Mouse (Mus musculus): ENCODE data around the gene Myo16.

Gene Myo16

DNA sequence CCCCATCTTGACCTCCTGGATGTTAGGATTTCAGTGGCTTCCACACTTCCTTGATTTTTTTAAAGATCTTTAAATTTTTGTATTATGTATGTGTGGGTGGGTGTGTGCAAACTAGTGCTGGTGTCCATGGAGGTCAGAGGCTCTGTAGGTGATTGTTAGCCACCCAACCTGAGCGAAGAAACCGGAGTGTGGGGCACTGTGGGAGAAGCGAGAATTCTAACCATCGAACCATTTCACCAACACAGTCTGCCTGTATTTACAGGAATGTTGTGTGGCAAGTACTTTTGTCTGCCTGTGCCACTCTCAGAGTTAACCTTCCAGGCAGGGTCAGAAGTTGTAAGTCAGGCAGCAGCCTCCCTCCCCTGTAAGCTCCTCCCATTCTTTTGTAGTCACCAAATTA is 22.3 kb downstream of the Myo16 start:
- no peak for DNase-seq (ENCODE audit: low spot score in 2 of 2)

DNA sequence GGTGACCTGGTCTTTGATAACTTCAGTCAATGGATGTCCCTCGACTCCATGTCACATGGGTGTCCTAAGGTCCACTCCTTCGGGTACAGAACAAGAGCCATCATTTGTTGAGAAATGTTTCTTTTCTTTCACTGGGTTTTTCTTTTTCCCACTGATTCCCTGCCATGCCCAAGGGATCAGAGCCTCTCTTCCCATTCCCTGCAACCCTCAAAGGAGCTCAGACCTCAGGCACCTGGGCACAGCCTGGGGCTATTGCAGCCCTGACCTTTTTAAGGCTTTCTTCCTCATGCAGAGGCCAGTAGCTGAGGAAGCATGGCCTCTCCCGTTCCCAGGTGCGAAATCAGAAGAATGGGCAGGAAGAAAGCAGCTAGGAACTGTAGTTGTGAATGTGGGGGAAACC is 23.4 kb downstream of the Myo16 start:
- DNase-seq (ENCODE audit: low spot score in 2 of 2): no peak

DNA sequence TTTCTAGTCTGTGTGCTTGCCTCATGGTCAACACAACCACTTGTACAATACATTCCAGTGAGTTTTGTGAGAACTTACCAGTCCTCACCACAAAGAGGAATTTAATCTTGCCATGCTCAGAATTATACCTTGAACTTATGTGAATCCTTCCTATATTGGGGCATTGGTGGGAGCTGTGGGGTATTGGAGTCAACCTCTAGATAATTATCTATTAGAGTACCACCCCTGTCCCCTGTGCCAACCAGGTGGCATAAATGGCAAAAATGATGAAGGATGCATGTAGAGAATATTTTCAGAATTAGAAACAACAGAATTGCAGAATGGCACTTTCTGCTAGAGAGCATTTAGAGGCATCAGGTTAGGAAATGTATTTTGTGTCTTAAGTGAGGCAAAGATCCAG is 25.3 kb downstream of the Myo16 start:
- DNase-seq (ENCODE audit: low spot score in 2 of 2): no peak

DNA sequence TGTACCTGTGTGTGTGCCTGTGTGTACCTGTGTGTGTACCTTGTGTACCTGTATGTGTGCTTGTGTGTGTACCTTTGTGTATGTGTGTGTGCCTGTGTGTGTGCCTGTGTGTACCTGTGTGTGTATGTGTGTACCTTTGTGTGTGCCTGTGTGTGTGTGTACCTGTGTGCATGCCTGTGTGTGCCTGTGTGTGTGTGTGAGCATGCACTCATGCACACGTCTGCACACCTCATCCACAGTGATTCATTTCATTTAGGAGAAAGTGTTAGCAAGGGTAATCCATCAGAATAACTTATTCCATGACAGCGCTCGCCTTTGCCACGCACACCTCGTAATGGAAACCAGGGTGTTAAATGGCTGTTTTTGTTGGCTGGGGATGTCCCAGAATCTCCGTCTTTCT is 36.9 kb downstream of the Myo16 start:
- no peak for DNase-seq (ENCODE audit: low spot score in 2 of 2)

DNA sequence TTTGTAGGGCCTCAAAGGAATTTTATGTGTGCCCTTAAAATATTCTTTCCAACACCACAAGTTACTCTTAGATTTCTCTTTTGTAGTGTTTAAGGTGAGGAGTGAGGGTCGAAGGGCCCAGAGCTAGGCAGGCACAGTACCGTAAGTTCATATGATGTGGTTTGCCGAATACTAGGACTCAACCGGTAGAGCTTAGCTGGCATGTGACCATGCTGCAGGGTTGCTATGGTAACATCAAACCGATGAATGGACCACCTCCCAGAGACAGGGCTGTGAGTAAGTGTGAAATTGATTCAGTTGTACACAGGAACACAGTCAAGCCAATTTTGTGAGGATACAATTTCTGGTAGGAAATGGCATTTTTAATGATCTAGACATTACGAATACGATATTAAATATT is 44.5 kb downstream of the Myo16 start:
- DNase-seq (ENCODE audit: low spot score in 2 of 2): no peak

DNA sequence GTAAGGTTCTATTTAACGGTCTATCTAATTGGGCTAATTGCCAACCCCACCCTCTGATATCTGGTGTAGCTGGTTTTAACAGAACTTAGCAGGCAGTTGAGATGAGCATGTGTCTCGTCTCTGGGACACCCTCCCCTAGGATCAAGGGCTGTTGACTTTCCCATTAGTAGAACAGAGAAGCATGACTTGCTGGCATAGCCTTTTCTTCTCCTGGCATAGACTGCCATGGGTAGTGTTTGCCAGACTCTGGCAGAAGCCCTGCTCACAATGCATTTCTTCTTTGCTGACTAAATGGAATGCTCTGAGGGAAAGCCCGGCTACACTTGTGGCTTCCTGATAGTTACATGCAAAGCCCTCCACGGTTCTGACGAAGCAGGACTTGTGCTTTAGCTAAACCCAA is 45.6 kb downstream of the Myo16 start:
- no peak for DNase-seq (ENCODE audit: low spot score in 2 of 2)

DNA sequence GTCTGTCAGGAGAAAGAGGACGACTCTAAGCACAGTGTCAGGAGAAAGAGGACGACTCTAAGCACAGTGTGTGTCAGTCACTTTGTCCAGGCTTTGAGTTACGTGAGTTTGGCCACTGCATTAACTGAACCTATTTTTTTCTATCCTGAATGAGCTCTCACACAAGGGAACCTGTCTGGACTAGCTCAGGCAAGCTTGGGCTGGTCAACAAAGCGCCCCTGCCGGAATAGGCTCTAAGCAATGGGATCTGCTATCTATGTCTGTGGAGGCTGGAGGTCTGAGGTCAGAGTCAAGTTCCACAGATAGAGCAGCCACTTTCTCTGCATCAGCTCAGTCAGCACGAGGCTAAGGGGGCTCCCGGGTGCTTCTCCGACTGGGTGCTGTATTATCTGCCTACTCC is 46.3 kb downstream of the Myo16 start:
- DNase-seq (ENCODE audit: low spot score in 2 of 2): no peak

DNA sequence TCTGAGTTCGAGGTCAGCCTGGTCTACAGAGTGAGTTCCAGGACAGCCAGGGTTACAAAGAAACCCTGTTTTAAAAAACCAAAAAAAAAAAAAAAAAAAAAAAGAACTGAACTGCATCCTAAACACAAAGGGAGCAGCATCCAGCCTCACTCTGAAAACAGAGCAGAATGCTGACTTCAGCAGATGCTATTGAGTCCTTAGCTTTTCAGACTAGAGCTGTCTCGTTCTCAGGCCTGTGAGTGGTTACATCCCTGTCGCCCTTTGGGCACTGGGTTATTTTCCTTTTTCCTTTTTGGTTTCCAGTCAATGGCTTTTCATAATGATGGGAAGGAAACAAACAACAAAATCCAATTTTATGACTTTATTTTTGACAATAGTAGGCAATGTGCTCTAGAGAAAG is 61.3 kb downstream of the Myo16 start:
- DNase-seq (ENCODE audit: low spot score in 2 of 2): no peak

DNA sequence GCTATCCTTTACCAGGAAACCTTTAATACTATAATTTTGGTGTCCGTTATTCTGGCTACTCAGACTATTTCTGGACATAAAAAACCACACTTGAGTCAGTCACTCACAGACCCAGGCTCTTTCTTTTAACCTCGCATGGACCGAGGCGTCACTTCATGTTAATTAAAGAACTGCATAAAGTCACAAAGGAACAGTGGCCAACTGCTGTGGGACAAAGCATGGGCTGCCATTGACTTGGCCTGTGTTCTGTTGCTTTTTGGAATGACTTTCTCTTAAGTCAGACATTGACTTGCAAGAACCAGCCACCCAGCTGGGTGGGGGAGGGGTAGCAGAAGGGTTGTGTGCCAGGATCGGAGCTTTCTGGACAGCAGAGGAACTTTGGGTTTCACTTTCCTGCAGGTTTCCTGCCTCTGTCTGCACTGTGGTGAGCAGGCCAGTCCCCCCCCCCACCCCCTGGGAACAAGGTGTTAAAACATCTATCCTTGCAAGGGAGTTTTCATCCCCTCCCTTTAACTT is 66.1 kb downstream of the Myo16 start:
- DNase-seq (ENCODE audit: low spot score in 2 of 2): no peak

DNA sequence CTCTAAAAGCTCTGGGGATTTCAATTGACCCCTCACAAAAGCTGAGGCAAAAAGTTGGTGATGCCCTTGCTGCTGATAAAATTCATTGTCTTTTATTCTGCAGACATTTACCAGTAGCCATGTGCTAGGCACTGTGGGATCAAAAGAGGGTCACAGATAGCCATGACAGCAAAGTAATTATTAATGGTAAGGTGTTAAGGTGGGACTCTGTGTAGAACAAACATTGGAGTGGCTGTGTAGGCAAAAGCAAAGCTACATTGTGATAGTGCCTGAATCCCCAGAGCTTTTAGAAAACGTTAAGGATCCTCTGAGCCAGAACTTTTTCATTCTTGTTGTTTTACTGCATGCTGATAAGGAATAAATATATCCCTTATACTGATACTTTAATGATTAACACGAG is 69.1 kb downstream of the Myo16 start:
- DNase-seq (ENCODE audit: low spot score in 2 of 2): no peak

DNA sequence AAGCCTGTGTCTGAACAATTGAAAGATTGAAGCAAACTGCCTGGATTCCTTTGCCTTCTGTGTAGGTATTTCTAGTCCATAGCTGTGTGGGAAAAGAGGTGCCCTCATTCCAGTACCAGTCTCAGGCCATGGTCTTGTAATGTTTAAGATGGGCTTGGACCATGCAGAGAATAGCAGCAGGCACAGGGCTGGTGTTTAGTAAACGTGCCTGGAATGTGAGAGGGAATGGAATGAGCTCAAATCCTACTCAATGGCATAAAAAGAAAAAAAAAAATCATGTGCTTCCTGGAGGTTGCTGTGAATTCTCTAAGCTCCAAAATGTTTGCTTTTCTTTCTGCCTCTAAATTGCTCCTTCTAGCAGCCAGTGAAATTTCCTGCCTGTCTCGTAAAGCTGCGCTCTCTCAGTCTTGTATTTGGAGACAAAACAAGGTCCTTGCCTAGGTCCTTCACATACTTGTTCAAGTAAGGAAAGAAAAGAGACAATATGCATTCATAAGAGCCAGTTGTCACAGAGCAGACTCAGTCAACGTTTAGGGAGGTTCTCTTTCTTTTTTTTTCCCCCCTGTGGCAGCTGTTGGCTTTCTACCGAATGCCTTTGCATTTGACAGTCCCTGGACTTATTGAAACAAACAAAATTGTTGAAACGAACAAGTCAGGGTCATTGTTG is 70.0 kb downstream of the Myo16 start:
- no peak for DNase-seq (ENCODE audit: low spot score in 2 of 2)

DNA sequence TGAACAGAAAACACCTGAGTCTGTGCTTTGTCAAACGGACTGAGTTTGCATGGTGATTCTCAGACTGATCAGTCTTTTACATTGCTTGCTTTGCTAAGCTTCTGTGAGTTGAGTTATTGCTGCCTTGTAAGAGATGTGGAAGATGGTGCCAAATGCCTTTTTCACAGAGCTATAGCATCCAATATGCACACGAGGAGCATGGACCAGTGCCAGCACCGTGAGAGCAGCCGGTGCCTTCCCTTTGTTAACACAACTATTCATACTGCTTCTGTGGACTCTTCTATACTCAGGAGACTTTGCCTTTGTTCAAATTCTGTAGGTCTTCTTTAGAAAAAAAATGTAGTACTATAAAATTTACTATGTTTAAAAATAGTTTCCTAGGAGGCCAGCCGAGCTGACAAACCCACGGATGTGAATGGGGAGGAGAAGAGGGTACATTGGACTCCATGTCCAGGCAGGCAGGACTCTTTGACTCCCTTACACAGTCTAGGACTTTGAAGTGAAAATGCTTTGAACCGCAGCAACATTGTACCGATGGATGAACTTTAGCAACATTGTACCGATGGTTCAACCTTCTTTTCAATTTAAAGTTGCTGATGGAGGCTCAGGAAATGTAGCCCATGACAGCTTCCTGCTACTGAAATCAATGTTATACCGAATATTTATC is 70.7 kb downstream of the Myo16 start:
- no peak for DNase-seq (ENCODE audit: low spot score in 2 of 2)

DNA sequence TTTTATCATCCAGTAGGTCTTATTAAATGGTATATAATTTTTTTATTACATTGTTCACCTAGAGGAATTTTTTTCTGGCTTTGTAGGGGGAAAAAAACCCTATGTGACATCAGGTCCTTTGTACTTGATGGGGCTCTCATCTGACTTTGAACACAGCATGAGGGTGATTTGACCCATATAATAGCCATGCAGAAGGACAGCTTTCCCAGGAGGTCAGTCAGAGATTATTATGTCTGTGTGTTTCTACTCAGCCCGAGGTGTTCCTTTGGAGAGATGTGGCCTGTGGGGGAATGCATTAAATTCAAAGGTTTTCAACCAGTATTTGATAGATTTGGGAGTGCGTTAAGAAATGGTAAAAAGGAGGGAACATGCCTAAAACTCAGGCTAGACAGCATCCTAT is 71.3 kb downstream of the Myo16 start:
- no peak for DNase-seq (ENCODE audit: low spot score in 2 of 2)

DNA sequence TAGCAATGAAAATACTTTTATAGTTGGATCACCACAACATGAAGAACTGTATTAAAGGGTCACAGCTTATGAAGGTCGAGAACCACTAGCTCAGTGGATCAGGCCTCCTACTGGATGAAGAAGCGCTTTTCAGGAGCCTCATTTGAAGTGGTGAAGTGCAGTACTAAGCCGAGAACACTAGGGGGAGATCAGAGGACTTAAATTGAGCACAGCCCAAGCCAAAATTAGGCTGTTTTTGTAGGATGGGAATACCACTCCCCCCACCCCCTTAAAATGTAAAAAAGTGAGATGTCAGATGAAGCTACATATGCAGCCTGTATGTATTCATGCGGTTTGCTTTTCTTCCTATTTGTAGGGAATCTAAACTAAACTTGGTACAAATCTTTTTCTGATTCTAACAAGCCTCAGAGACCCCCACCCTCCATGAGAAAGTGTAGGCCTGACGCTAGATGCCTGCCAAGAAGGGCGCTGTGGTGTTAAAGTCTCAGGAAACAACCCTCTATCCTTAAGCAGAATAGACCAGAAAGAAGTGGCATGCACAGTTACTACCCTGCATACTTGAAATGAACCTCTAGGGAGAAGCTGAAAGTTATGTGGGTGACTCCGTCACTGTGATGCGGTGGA is 77.1 kb downstream of the Myo16 start:
- DNase-seq (ENCODE audit: low spot score in 2 of 2): peak in 1 of 2 experiments; percentile 1

DNA sequence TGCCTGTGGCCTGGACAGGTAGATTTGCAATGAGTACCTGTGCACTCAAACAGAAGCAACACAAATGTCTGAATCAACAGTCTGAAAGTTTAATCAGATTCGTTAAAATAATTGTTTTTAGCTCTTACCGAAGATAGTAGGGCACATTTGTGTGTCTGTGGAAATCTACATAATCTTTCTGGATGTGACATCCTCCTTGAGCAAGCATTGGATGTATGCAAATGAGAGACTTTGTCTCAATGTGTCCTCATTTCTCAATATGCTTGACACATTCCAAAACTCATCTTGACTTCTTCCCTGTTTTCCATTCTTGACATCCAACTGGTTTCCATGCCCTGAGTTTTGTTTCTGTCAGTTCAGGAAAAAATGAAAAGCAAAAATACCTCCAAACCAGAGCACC is 80.8 kb downstream of the Myo16 start:
- DNase-seq (ENCODE audit: low spot score in 2 of 2): no peak

DNA sequence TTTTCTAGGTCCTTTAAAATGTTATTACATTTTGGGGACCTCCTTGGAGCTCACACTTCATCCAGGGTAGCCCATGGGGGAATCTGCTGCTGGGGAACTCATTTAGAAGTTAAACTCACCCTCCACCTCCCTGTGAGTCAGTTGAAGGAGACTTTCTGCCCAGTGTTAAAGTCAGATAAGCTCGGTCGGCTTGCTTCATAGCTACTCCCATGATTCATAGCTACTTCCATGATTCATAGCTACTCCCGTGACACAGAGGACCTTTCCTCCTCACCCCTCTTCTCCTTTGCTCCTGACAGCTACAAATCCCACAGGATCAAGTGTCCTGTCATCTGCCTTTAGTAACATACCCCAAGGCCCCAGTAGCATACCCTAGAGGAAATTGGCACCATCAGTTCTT is 89.6 kb downstream of the Myo16 start:
- DNase-seq (ENCODE audit: low spot score in 2 of 2): no peak

DNA sequence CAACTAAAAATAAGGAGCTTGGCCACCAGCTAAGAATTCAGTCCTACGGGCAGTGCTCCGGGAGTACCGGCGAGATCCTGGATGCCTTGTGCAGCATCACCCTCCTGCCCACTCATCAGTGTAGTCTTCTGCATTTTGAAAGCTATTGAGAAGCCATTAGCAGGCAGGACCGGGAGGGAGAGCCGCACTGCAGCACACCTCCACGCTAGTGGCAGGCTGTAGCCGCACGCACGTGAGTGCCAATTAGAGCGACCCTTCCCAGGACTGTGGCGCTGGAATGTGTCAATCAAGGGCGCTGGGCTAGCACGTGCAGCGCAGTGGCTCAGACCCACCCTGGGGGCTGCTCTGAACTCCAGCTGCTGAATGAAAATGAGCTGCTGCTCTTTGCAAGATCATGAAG is 95.4 kb downstream of the Myo16 start:
- no peak for DNase-seq (ENCODE audit: low spot score in 2 of 2)

DNA sequence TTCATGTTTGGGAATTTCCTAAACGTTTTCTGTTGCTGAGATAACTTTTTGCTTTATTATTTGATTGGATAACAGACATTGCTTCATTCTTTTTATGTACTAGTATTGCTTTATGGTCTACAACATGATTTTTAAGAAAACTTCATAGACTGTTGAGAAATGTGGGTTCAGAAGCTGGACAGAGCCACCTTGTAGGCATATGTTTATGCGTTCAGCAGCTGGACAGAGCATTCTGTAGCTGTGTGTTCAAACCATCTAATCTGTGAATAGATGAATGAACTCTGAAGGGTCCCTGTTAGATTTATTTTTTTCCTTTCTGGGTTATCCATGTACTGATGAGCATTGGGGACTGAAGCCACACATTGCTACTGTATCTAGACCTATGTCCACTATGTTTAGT is 102.0 kb downstream of the Myo16 start:
- no peak for DNase-seq (ENCODE audit: low spot score in 2 of 2)

DNA sequence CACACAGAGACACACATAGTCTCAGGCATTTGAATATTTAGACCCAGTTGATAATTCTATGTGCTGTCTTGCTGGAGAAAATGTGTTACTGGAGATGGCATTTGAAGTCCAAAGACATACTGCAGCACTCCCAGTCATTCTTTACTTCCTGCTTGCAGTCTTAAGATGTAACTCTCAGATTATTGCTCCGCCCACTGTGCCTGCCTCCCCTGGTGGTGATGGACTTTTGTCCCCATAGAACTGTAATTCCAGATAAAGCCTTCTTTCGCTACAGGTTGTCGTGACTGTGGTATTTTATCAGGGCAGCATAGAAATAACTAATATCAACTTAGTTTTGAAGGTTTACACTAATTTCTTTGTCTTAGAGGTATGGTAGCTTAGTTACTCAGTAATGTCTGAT is 102.9 kb downstream of the Myo16 start:
- no peak for DNase-seq (ENCODE audit: low spot score in 2 of 2)

DNA sequence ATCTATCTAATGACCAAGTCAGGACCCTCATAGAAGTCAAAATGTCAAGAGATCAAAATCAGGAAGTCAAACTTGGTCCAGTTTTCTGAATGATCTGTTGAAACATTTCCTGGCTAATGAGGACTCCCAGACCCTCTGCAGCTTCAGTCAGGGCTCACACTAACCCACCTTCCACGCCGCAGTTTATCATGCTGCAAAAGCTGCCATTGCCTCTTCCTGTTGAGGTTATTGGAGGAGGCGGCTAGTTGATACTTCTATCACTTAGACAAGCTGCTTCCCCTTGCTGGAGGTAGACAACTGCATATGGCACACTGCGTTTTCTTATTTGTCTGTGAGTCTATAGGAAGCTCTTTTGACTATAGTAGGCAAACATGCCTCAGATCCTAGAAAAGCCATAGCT is 116.4 kb downstream of the Myo16 start:
- no peak for DNase-seq (ENCODE audit: low spot score in 2 of 2)

DNA sequence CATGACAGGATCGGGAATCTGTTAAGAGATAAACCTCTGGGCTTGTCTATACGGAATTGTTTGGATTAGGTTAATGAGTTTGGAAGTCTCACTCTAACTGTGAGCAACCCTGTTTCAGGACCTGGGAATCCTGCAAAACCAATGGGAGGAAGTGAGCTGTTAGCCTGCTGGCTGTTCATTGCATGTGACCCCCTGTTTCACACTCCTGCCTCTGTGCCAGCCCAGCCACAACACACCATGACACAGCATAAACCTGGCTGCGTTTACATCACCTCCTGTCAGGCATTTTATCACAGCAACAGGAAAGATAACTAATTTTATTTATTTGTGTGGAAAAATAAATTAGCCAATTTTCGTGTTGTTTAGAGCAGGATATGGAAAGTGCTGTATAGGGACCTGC is 138.9 kb downstream of the Myo16 start:
- no peak for DNase-seq (ENCODE audit: low spot score in 2 of 2)

DNA sequence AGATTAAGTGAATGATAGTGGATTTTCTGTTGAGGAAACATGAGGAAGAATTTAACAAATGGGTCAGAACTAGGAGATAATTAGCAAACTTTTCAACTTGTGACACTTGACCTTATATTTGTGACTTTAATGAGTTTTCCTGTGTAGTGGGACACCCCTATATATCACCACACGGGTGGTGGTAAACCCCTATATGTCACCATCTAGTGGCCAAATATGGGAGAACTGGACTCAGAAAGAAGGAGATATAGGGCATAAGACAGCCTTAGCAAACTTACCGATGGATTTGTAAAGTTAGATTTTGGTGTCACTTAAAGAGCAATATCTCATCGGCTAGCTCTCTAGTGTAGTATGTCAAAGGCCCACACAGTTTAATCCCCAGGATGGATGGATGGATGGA is 147.1 kb downstream of the Myo16 start:
- DNase-seq (ENCODE audit: low spot score in 2 of 2): no peak

DNA sequence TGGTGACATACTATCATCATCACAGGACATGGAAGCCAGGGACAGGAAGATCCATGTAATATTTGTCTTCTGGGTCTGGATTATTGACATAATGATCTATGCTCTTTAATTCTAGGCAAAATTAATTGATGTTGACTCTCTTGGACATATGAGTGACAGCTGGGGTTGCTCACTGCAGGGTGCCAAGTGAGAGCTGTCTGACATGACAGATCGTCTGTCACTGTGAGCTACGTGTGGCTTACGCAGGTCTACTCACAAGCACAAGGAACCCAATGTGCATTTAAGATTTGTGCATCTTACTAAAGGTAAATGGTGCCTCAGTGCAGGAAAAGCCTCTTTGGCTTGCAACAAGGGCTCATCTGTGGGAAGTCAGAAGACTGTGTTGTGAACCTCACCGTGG is 149.3 kb downstream of the Myo16 start:
- DNase-seq (ENCODE audit: low spot score in 2 of 2): no peak
